Mouse (Mus musculus): ENCODE results near the gene Rexo4.

DNA sequence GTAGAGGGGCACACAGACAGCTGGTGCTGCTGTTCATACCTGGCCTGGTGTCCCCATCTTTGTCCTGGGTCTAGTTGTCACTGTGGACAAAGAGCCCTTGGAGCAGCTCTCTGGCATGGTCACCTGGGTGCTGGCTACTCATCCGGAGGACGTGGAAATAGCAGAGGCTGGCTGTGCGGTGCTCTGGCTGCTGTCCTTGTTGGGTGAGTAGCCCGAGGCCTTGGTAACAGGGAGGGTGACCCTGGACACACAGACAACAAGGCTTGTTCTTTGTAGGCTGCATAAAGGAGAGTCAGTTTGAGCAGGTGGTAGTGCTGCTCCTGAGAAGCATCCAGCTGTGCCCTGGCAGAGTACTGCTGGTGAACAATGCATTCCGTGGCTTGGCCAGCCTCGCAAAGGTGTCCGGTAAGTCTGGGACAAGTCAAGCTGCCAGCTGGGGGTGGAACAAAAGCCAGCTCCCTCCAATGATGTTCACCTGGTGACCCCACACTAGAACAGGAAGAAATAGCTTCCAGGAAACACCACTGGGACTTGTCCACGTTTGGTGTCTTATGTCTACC, 12.8 kb downstream of the Rexo4 start:
- TF ChIP-seq POLR2A (IDR thresholded peaks at IDR 0.05; ENCODE audit: insufficient read depth, low read depth, low read length) (no peak), CTCF (IDR thresholded peaks at IDR 0.05) (no peak), EP300 (IDR thresholded peaks at IDR 0.05; ENCODE audit: insufficient read depth, low read depth, low read length) (no peak)

All from heart, adult 2 months (tissue).